Mouse (Mus musculus) testis, adult 2 months (tissue): Measurements from ENCODE around the gene Zdhhc21. TPM values are rescaled to one million over a fixed set of nuclear protein-coding genes. Genes with fewer than 3 reads are reported as not detected.

ENCODE experiments used
- H3K27ac ChIP-seq: fragments of 200-500 bp; 2 replicates; pipeline ENCODE4 v1.5.1; 2012; ENCODE audit warnings: low read depth, low read length; ENCODE audit not compliant: control insufficient read depth, insufficient read depth
- H3K27me3 ChIP-seq: fragments of 200-500 bp; 2 replicates; pipeline ENCODE4 v1.6.1; 2012; ENCODE audit warnings: mild to moderate bottlenecking, low read length, moderate library complexity; ENCODE audit not compliant: control insufficient read depth, insufficient read depth
- H3K36me3 ChIP-seq: fragments of 200-500 bp; 2 replicates; pipeline ENCODE4 v1.6.1; 2012; ENCODE audit warnings: mild to moderate bottlenecking, low read length; ENCODE audit not compliant: control insufficient read depth, insufficient read depth
- H3K4me1 ChIP-seq: fragments of 200-500 bp; 2 replicates; pipeline ENCODE4 v1.6.1; 2012; ENCODE audit warnings: low read length; ENCODE audit not compliant: control insufficient read depth, insufficient read depth
- H3K4me3 ChIP-seq: fragments of 200-500 bp; 2 replicates; pipeline ENCODE4 v1.5.1; 2012; ENCODE audit warnings: low read depth, mild to moderate bottlenecking, low read length, moderate library complexity, mixed read lengths; ENCODE audit not compliant: control insufficient read depth
- CTCF ChIP-seq: fragments of 200-500 bp; IDR thresholded peaks from 2 replicates; pipeline ENCODE4 v1.5.1; 2012; ENCODE audit warnings: low read depth, mild to moderate bottlenecking, inconsistent platforms, low read length, moderate library complexity; ENCODE audit not compliant: control insufficient read depth, insufficient read depth, insufficient replicate concordance
- POLR2A ChIP-seq: fragments of 200-500 bp; IDR thresholded peaks from 2 replicates; pipeline ENCODE4 v1.6.1; 2012; ENCODE audit warnings: low read depth, mild to moderate bottlenecking, inconsistent platforms, low read length, moderate library complexity; ENCODE audit not compliant: control insufficient read depth
- polyA plus RNA-seq: library from polyadenylated mRNA; depleted of rRNA; stranded (reverse); fragments of >200 nt; gene quantifications from 2 replicates; pipeline ENCODE4 v1.2.3, GENCODE M21; 2012

The Zdhhc21 gene
- polyA plus RNA-seq, 1 experiment, result 5.5 TPM

DNA sequence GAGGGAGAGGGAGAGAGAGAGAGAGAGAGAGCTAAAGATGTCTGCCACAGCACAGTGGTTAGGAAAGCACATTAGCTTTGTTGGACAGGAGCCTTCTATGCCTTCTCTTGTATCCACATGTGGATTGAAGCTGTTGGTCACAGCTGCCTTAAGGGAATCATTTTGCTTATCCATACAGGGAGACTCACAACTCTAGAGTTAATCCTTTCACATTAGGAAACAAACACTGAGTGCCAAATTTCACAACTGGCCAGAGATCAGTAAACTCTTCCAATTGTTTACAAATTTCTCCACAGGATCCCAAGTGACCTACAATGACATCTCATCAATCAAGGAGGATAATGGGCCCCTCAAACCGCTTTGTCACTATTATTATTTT, 25.8 kb upstream of the Zdhhc21 start:
- H3K27me3 ChIP-seq, result no peaks in the 10 kb centered on the region
- H3K36me3 ChIP-seq, result no peaks in the 10 kb centered on the region
- H3K27ac ChIP-seq, result no peak overlapping the region
- no peaks in the 10 kb centered on the region for H3K4me1 ChIP-seq
- TF ChIP-seq POLR2A (no peak), CTCF (no peak)
- H3K4me3 ChIP-seq, result no peak overlapping the region

- Histone ChIP-seq H3K4me1 (no peaks in the 10 kb centered on the region), H3K4me3 (no peak within 1 kb of the TSS), H3K27ac (no peak within 1 kb of the TSS), H3K36me3 (no peaks in the 10 kb centered on the region), H3K27me3 (no peaks in the 10 kb centered on the region)
- no peak for TF ChIP-seq POLR2A
- TF ChIP-seq CTCF, result no peak
Measured at GRCm38 (mm10) chr4:82884636-82885534, 25.1 kb upstream of the Zdhhc21 start, which contains the start of gene Cer1. Gene Cer1 (minus strand): TSS chr4:82885148.

- Histone ChIP-seq H3K36me3 (no peaks in the 10 kb centered on the region), H3K27ac (no peak overlapping the region), H3K27me3 (no peaks in the 10 kb centered on the region), H3K4me1 (no peaks in the 10 kb centered on the region), H3K4me3 (no peak overlapping the region)
- peak; percentile 55; the same call in 1 of the 2 replicates for TF ChIP-seq CTCF
- no peak for TF ChIP-seq POLR2A
Measured at GRCm38 (mm10) chr4:82882500-82882899, 22.7 kb upstream of the Zdhhc21 start.

- no peak overlapping the region for H3K27ac ChIP-seq
- no peaks in the 10 kb centered on the region for H3K4me1 ChIP-seq
- H3K36me3 ChIP-seq, result no peaks in the 10 kb centered on the region
- no peaks in the 10 kb centered on the region for H3K27me3 ChIP-seq
- H3K4me3 ChIP-seq, result no peak overlapping the region
- no peak for TF ChIP-seq CTCF
- TF ChIP-seq POLR2A, result no peak
Measured at GRCm38 (mm10) chr4:82881366-82881765, 21.6 kb upstream of the Zdhhc21 start.

- H3K4me1 ChIP-seq, result no peaks in the 10 kb centered on the region
- H3K27ac ChIP-seq, result no peak overlapping the region
- no peaks in the 10 kb centered on the region for H3K27me3 ChIP-seq
- H3K36me3 ChIP-seq, result no peaks in the 10 kb centered on the region
- TF ChIP-seq POLR2A (no peak), CTCF (no peak)
- H3K4me3 ChIP-seq, result no peak overlapping the region
Measured at GRCm38 (mm10) chr4:82880243-82880642, 20.5 kb upstream of the Zdhhc21 start.

DNA sequence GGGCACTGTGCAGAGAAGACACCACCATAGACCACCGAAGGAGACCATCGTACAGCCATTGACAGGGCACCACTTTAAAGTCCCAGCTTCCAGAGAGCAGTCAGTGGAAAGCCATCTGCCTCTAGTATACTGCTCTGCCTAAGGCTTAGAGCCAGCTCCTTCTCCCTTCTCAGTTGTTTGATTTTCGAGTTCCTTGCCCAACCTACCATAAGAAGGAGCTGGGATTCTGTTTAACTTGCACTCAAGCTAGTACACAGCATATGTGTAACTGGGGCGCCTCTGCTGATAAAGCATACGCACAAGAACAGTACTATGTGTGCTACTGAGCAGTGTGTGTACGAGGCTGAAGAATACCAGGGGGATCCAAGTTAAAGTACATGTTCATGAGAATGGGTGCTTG, 19.4 kb upstream of the Zdhhc21 start:
- no peak for TF ChIP-seq POLR2A
- no peak for TF ChIP-seq CTCF
- no peaks in the 10 kb centered on the region for H3K36me3 ChIP-seq
- H3K27ac ChIP-seq, result no peak overlapping the region
- H3K4me3 ChIP-seq, result no peak overlapping the region
- no peaks in the 10 kb centered on the region for H3K27me3 ChIP-seq
- no peaks in the 10 kb centered on the region for H3K4me1 ChIP-seq

- no peak for TF ChIP-seq CTCF
- no peak for TF ChIP-seq POLR2A
- Histone ChIP-seq H3K4me3 (no peak overlapping the region), H3K27me3 (no peaks in the 10 kb centered on the region), H3K36me3 (no peaks in the 10 kb centered on the region), H3K27ac (no peak overlapping the region), H3K4me1 (no peaks in the 10 kb centered on the region)
Measured at GRCm38 (mm10) chr4:82876656-82877055, 16.9 kb upstream of the Zdhhc21 start.

DNA sequence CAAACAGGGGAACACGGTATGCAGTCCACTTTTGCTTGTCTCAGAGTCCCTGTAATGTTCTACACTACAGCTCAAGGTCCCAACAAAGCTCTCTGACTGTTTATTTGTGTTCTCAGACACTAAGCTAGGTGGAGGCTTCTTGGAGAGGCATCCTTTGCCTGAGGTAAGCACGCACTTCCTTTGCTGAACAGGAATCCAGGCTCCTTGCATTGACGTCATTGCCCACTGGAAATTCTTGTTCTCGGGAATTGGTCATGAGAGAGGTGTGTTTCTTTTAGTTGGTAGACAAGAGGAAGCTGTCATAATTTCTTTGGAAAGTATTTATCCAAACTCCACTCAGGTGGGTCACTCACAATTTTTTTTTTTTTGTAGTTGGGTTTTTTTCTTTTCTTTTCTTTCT, 15.8 kb upstream of the Zdhhc21 start:
- H3K27me3 ChIP-seq, result no peaks in the 10 kb centered on the region
- H3K4me1 ChIP-seq, result no peaks in the 10 kb centered on the region
- no peak overlapping the region for H3K27ac ChIP-seq
- no peaks in the 10 kb centered on the region for H3K36me3 ChIP-seq
- no peak overlapping the region for H3K4me3 ChIP-seq
- TF ChIP-seq POLR2A, result no peak
- no peak for TF ChIP-seq CTCF
